Mouse (Mus musculus) cerebellum, adult (tissue): ENCODE data around the gene Lrig3.

Source experiments
- ATAC-seq: cut with Nextera tagmentation; 2 replicates; pipeline ENCODE4 v1.9.2; 2017; ENCODE audit warnings: mild to moderate bottlenecking, moderate library complexity, mixed read lengths; ENCODE audit not compliant: insufficient number of reproducible peaks, low FRiP score, low TSS enrichment

The Lrig3 gene

DNA sequence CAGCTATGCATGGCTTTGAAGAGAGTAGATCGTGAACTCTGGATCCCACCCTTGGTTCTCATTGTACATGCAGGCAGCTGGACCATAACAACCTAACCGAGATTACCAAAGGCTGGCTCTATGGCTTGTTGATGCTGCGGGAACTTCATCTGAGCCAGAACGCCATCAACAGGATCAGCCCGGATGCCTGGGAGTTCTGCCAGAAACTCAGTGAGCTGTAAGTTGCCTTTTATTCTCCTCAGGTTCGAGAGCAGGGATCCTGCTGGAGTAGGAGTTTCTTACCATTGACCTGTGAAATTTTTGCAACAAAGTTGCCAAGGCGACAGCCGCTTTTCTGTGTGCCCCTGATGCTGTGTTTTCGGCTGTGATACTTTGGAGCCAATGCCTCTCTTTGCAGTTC, 31.0 kb downstream of the Lrig3 start:
- ATAC-seq: no peak

- ATAC-seq: no peak
These were observed 33.6 kb downstream of the Lrig3 start for GRCm38 (mm10) chr10:125999561-125999960.

DNA sequence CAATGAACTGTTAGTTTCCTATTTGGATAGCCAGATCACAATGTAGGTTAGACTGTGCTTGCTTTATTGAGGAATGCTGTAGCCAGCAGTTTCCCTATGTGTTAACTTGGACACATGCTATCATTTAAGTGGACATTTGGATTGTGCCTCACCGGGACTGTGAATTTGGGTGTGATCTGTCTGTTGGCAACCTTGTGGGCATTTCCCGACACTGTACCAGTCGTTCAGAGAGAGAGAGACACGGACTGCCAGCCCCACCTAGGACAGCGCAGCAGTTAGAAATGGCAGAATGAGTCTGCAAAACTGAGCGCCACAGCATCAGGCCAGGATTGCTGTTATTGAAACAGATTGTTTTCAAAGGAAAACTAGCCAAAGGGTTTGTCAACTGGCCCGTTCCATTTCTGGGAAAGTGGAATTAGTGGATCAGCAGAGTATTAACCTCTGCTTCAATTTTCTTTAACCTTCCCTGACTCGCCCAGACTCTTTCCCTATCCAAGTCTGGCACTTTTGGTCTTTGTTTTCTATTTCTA, 35.0 kb downstream of the Lrig3 start:
- no peak; the same call in 1 of the 2 replicates for ATAC-seq

- no peak for ATAC-seq
These were observed 36.2 kb downstream of the Lrig3 start for GRCm38 (mm10) chr10:126002081-126002755.

- no peak for ATAC-seq
These were observed 37.0 kb downstream of the Lrig3 start for GRCm38 (mm10) chr10:126002818-126003506.

DNA sequence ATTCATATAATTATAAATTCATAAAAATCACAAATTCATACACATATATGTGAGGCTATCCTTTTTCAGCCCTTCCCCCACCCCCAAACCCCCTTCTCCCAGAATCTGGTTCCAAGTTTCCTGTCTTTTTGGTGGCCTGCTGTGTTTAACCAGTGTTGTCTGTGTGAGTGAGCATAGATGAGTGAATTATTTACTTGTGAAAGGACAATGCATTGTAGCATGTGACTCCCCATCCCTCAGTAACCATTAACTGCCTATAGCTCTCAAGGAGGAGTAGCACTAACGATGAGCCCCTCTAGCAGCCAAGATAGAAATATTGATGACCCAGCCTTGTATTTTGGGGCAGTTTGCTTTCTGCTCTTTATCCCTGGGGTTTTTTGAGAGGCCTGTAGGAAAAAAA, 37.9 kb downstream of the Lrig3 start:
- no peak for ATAC-seq

DNA sequence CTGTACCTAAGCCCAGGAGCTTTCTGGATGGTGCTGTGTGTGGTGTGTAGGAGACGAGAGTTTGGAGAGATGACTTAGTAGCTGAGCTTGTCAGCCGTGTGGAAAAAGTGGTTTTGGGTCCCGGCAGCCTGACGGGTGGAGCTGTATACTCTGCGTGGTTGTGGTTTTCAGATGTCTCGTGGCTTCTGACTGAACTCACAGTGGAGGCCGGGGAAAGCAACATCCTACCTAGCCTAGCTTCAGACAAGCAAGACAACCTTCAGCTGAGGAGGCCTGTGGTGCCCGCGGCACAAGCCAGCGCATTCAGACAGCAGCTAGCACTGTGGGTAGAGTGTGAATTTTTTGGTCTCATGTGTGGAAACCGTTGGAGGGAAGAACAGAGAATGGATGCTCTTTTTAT, 47.7 kb downstream of the Lrig3 start:
- no peak for ATAC-seq

- no peak for ATAC-seq
These were observed 48.7 kb downstream of the Lrig3 start for GRCm38 (mm10) chr10:126014673-126015072.

DNA sequence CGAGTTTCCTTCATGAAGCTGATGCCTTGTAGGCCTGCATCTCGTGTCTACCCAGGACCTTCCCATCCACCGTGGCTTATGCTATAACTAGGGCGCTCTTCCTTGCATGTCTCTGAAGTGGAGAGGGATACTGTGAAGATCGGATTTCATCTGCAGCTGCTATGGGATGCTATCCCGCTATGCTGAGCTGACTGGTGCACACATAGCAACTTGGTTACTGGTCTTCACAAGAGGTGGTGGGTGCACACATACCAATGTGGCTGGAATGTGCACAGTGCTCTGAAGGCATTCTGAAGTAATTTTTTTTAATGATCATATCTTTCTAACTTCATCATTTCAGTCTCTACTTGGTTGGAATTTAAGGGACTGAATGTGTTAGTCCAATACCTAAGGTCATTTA, 49.7 kb downstream of the Lrig3 start:
- no peak for ATAC-seq

- ATAC-seq: no peak
These were observed 53.5 kb downstream of the Lrig3 start for GRCm38 (mm10) chr10:126019350-126019991.

GRCm38 (mm10) chr10:126028574-126029440, 62.8 kb downstream of the Lrig3 start:
- no peak for ATAC-seq

GRCm38 (mm10) chr10:126029441-126030114, 63.6 kb downstream of the Lrig3 start:
- no peak for ATAC-seq

DNA sequence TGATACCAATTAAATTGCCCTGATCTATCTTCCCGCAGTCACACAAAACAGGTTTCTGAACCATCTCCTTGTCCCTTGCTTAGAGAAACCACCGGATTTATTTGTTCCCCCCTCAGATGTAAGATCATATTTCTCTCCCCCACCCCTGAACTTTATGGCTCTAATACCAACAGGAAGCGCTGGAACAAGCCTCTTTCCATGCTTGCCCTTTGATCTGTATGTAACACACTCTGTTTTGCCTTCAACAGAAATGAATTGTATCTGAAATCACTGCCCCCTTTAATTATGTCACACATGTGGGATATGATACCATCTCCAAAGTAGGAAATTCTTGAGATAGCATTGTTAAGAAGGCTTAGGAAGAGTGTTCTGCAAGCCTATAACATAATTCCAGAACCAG, 90.9 kb downstream of the Lrig3 start:
- no peak for ATAC-seq

- no peak for ATAC-seq
These were observed 96.8 kb downstream of the Lrig3 start for GRCm38 (mm10) chr10:126062812-126063211.
